Mouse (Mus musculus) CH12F3 (cell line): ENCODE data around the gene Arpc3.
"Not testable (repeated sequence)": the region's sequence is repeated elsewhere in the genome, so short reads cannot be mapped to it uniquely, and the experiment has no call there.

Experiments used
- in situ Hi-C: fragments of 300-500 bp; cut with MboI; formaldehyde crosslinking; loops from 2 replicates; pipeline ENCODE4 v1.14.3; 2020; ENCODE audit warnings: low sequenced_read_pairs

Arpc3 gene

DNA sequence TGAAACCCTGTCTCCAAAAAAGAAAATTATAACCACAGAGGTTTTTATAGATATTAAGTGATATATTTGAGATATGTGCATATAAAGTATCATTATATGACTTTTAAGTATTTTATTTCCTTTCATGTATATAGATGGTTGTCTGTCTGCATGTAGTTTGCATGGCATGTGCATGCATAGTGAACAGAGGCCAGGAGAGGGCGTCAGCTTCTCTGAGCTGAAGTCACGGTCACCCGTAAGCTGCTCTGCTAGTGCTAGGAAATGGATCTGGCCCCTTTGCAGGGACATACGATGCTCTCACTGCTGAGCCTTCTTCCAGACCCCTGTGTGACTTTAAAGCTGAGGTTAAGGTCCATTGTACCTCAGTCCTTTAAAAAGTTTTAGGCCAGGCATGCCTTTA is 42.9 kb downstream of the Arpc3 start:
- in situ Hi-C loops = no loop called here

- in situ Hi-C loops = no loop called here
Observed at GRCm38 (mm10) chr5:122439400-122440094, 47.9 kb downstream of the Arpc3 start.

DNA sequence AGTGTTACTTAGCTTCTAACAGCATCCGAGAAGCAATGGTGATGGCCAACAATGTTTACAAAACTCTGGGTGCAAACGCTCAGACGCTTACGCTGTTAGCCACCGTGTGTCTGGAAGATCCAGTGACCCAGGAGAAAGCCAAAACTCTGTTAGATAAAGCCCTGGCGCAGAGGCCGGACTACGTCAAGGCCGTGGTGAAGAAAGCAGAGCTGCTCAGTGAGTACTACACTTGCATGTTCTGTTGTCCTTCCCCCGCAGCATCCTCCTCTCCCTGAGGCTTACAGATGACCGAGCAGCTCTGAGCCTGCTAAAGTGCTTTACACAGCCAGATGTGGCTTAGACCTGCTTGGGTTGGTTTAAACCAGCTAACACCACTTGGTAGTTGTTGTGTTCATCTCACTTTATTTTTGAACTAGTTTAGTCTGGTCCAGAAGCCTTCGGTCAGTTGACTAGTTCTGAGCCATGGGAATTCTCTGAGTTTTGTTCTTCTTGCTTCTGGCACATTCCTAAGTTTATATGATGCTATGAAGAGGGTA is 48.5 kb downstream of the Arpc3 start:
- in situ Hi-C loops = no loop called here

DNA sequence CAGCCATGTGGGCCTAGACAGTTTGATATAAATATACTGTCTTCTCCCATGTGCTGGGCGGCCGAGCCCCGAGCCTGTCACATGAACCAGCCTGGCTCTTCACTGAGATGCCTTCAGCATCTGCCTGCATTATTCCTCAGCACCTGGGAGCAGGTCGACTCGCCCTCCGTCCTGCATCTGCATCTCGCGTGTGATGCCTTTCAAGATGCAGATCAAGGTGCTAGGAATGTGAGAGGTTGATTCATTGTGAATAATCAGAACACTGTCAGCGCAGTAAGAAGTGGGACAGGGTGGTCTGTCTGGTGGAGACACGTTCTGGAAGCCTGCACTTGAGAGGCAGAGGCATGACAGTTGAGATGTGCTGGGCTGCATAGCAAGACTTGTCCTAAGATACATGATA is 52.8 kb downstream of the Arpc3 start:
- in situ Hi-C loops = no loop called here

DNA sequence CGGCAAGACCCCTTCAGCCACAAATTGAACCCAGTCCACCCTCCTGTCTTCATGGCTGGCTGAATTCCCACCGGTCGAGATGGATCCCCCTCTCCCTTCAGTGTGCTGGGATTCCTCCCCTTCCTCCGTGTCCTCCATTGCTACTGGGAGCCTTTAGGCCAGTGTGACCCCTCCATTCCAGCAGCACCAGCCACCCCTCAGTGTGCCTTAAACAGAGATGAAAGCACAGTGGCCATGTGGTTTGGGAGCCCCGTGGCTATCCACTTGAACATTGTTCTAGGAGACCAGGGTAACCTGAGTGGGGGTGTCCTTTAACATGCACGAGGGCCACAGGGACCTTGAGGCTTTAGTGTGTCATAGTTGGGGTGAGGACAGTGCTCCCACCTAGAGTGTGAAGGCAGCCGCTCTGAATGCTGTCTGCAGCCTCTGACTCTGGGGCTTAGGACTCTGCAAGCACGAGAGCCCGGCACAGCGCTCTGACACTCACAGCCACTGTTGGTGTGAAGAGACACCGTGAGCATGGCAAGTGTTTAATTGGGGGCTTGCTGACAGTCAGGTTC is 53.5 kb downstream of the Arpc3 start:
- in situ Hi-C loops = no loop called here

DNA sequence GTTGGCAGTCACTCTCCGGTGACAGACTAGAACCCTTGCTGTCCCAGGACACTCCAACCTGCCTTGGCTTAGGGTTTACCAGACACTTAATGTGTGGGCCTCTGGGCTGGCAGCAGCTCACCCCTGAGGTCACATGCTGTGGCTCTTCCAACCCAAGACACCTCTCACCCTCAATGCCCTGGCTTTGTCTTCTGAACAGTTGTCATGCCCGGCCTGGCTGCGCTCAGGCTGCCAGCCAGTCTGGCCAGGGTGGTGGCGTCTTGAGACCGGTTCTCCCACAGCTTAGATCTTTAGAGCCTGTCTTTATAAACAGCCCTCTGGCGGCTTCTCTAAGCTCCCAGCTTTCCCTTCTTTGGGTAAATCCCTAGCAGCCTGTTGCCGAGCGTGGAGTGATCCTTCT is 56.2 kb downstream of the Arpc3 start:
- in situ Hi-C loops = no loop called here

DNA sequence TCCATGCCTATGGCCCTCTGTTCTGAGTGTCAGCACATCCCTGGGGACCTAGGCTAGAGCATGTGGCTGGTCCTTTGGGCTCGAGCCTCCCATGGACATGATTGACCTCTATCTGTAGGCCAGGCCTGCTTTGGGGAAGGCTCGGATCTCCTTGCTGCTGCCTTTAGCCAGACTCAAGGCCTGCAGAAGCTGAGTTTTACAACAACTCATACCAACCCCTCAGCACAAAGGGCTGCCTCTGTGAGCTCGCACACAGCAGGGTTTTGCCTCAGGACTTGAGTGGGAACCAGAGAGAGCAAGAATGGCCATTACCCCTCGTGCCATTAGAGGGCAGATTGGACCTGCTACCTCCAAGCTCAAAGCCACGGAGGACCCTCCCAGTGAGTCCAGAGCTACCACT is 57.2 kb downstream of the Arpc3 start:
- in situ Hi-C loops = no loop called here

GRCm38 (mm10) chr5:122449946-122450345 is 58.3 kb downstream of the Arpc3 start:
- in situ Hi-C loops = no loop called here

- in situ Hi-C loops = no loop called here
Observed at GRCm38 (mm10) chr5:122450913-122451317, 59.2 kb downstream of the Arpc3 start.

- in situ Hi-C loops = no loop called here
Observed at GRCm38 (mm10) chr5:122451324-122451723, 59.6 kb downstream of the Arpc3 start.

GRCm38 (mm10) chr5:122452194-122452593 is 60.5 kb downstream of the Arpc3 start:
- in situ Hi-C loops = no loop called here

- in situ Hi-C loops = no loop called here
Observed at GRCm38 (mm10) chr5:122453188-122453587, 61.5 kb downstream of the Arpc3 start.

DNA sequence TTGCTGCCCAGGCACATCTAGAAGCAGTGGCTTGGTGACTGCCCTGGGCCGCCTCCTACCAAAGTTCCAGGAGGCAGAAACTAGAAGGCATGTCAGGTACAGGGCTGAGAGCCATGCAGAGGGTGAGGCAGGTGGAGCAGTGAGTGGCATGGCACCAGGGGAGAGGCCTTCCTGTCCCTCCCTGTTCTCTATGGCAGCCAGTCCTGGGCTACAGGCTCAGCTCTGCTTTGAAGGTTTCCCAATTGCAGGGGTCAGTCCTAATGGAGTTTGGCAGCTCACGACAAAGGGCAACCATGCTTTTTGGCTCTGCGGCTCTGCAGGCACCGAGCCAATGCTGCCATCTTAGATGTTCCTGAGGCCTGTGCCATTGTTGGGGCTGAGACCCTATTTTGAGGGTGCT is 62.8 kb downstream of the Arpc3 start:
- in situ Hi-C loops = no loop called here

GRCm38 (mm10) chr5:122454883-122455282 is 63.2 kb downstream of the Arpc3 start:
- in situ Hi-C loops = no loop called here

DNA sequence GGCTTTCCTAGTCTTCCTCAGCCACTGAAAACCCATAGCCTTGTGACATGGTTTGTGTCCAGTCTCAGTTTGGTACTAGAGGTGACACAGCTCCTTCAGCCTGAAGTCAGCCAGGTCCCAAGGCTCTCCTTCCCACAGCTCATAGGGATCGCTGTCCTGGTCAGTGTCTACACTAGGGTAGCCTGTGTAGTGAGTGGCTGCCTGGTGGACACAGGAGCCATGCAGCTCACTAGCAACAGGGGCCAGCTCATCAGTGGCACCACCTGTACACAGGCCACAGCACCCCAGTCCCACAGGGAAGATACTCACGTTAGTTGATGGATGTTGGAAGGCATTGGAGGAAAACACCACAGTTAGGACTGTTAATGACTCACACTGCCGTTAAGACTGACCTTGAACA is 63.9 kb downstream of the Arpc3 start:
- in situ Hi-C loops = no loop called here

GRCm38 (mm10) chr5:122457054-122457453 is 65.4 kb downstream of the Arpc3 start:
- in situ Hi-C loops = not testable (repeated sequence)

DNA sequence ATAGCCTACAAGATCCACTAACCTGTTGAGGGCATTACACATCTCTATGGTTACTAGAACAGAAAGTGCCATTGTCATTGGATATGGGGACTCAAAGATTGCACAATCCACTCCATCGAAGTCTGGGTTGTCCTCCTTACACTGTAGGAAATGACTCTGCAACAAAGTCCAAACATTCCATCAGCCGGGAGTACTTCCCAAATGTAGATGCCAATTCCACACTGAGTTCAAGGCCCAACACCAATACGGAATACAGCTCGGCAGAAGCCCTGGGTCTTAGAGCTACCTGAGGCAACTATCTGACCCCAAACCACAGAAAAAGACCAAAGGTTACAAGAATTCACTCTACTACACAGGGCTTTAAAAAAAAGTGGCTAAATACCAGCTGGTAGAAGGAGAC is 66.4 kb downstream of the Arpc3 start:
- in situ Hi-C loops = no loop called here

DNA sequence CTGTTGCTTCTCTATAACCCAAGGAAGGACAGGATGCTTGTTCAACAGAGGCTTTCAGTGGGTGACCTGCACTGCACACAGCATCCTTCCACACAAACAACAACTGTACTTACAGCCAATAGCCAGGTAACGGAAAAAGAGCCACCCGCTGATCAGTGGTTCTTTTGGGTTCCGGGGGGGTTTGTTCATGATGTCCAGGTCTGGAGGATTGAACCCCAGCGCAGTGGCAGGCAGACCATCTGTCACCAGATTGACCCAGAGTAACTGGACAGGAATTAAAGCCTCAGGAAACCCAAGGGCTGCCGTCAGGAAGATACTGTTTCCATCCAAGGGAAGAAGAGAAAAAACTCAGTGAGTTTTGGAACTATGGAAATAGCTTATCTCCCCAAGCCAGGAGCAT is 67.7 kb downstream of the Arpc3 start:
- in situ Hi-C loops = no loop called here

DNA sequence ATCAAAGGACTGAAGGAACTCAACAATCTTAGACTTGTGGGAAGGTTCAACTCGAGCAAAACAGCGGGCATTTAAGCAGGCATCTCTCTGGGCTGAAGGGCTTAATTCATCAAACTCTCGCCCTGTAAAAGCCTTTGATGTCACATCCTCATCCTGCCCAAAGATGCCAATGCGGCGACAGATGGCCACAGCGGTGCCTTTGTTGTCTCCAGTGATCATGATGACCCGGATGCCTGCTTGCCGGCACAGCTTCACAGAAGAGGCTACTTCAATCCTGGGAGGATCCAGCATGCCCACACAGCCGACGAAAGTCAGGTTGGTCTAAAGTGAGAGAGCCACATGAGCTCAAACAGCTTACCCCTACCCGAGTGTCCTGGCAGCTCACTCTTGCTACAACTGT is 69.0 kb downstream of the Arpc3 start:
- in situ Hi-C loops = no loop called here

DNA sequence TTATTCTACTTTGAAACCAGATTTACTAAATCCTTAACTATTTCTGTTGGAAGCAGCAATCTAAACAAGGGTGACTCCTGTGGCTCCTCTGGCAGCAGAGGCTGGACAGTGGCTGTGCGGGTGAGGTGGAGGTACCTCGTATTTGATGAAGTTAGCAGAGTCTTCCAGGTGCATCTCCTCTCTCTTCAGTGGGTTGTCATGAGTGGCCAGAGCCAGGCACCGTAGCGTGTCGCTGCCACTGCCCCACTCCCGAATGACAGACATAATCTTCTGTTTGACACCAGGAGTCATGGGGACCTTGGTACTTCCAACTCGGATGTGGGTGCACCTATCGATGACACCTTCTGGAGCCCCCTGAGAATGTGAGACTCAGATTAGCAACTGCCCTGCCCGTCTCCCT is 69.8 kb downstream of the Arpc3 start:
- in situ Hi-C loops = no loop called here
